Mouse (Mus musculus): ENCODE data around the gene Vps52. TPM values are rescaled to one million over a fixed set of nuclear protein-coding genes. Genes with fewer than 3 reads are reported as not detected.
A peak's percentile ranks its signal among the peaks of the same experiment; 100 is the strongest.

Vps52 gene
- polyA plus RNA-seq, 1 experiment = 54.2 TPM

DNA sequence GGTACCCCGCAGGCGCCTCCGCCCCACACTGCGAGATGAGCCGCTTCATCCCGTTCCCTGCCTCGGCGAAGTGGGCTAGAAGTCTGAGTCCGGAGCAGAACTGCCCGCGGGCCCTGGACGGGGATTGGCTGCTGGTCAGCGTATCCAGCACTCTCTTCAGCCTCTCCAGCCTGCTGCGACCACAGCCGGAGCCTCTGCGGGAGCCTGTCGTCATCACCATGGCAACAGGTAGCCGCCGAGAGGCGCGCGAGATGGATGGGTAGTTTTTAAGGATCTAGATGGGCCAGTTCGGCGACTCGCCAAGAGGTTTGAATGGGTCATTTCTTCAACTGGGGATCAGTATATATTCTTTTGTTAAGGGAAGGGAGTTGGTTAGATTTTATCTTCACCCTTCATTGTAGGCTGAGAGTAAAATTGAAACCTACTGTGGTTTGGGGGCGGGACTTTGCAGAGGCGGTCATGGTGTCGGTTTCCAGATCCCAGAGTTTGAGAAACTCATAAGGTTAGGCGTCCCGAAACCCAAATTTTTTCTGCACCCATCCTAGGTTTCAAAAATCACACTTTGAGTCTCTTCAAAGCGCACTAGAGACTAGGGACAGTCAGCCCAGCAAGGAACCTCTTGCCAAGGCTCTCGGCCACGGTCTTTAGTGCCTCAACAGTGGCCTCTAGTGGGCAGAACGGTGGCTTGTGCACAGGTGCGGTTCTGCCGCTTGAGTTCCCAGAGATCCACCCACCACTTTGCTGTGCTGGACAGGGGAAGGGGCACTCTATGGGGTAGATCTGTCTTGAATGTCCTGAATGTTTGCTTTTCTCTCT lies 35.1 kb upstream of the Vps52 start:
- TF ChIP-seq CTCF (conservative IDR thresholded peaks at IDR 0.05; ENCODE audit: insufficient read depth, insufficient read length, low read depth, low read length) (peak; percentile 93), POLR2A (IDR thresholded peaks at IDR 0.05; ENCODE audit: low read depth, low read length) (no peak)
- peak overlapping the region; percentile 92 for H3K27ac ChIP-seq (ENCODE audit: insufficient read depth, low read depth, low read length)
- WGBS = under 1% methylated on average over 36 of the region's 36 CpGs
- peak overlapping the region; percentile 99 for H3K4me3 ChIP-seq (ENCODE audit: insufficient read depth, low read depth, low read length)
- H3K4me1 ChIP-seq (ENCODE audit: control insufficient read depth, insufficient read depth, low read length) = peaks cover 7% of the 10 kb centered on the region; the same call in 1 of the 2 replicates
- H3K36me3 ChIP-seq (ENCODE audit: control insufficient read depth, insufficient read depth, low read length) = no peaks in the 10 kb centered on the region
- H3K27me3 ChIP-seq (replicated peaks; ENCODE audit: control insufficient read depth, insufficient read depth, low read length) = no peaks in the 10 kb centered on the region
- DNase-seq = peak; percentile 91

DNA sequence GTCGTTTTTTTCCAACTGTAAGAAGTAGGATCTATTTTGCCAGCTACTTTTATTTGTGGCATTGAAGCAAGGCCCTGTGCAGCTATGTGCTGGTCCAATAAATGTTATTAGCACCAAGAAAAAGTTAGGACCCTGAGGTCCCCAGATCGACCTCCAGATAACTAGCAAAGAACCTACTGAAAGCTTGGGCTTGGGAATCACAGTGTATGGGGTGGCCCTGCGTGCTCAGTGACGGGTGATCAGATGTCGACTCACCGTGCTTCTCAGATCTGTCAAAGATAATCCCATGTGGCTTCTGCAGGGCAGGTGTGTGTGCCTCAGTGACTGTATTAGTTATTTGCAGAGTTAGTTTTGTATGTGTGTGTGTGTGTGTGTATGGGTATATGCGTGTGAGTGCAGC lies 34.3 kb upstream of the Vps52 start:
- H3K27me3 ChIP-seq (replicated peaks; ENCODE audit: control insufficient read depth, insufficient read depth, low read length) = no peaks in the 10 kb centered on the region
- DNase-seq = no peak
- peaks cover 6% of the 10 kb centered on the region; the same call in 1 of the 2 replicates for H3K4me1 ChIP-seq (ENCODE audit: control insufficient read depth, insufficient read depth, low read length)
- H3K4me3 ChIP-seq (ENCODE audit: insufficient read depth, low read depth, low read length) = no peak overlapping the region
- 82% methylated on average over 7 of the region's 7 CpGs for WGBS
- H3K27ac ChIP-seq (ENCODE audit: insufficient read depth, low read depth, low read length) = no peak overlapping the region
- H3K36me3 ChIP-seq (ENCODE audit: control insufficient read depth, insufficient read depth, low read length) = no peaks in the 10 kb centered on the region
- TF ChIP-seq CTCF (conservative IDR thresholded peaks at IDR 0.05; ENCODE audit: insufficient read depth, insufficient read length, low read depth, low read length) = no peak

DNA sequence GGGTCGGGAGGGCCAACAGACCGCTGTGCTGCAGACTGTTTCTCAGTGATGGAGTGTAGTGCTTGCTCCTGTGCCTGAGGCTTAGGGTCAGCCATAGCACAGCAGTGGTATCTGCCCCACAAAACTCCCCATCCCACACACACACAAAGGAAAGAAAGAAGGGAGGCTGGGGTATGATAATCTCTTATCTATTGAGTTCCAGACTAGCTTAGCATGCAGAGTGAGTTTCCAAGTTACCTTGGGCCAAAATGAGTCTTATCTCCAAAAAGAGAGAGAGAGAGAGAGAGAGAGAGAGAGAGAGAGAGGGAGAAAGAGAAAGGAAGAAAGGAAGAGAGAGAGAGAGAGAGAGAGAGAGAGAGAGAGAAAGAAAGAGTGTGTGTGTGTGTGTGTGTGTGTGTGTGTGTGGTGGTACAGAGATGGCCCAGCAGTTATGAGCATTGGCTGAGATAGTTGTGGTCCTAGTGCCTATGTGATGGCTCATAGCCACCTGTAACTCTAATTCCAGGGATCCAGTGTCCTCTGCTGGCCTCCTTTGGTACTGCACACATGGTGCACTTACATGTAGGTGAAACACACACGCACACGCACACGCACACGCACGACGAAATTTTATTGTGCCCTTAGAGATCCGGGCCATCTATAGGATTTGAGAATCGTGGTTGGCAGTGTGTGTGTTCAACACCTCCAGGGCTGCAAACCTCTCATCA lies 30.9 kb upstream of the Vps52 start:
- no peak overlapping the region for H3K4me3 ChIP-seq (ENCODE audit: insufficient read depth, low read depth, low read length)
- H3K4me1 ChIP-seq (ENCODE audit: control insufficient read depth, insufficient read depth, low read length) = no peaks in the 10 kb centered on the region
- H3K27me3 ChIP-seq (replicated peaks; ENCODE audit: control insufficient read depth, insufficient read depth, low read length) = no peaks in the 10 kb centered on the region
- 84% methylated on average over 10 of the region's 10 CpGs for WGBS
- H3K27ac ChIP-seq (ENCODE audit: insufficient read depth, low read depth, low read length) = no peak overlapping the region
- TF ChIP-seq POLR2A (IDR thresholded peaks at IDR 0.05; ENCODE audit: low read depth, low read length) (no peak), CTCF (conservative IDR thresholded peaks at IDR 0.05; ENCODE audit: insufficient read depth, insufficient read length, low read depth, low read length) (peak; percentile 60)
- DNase-seq = no peak
- no peaks in the 10 kb centered on the region for H3K36me3 ChIP-seq (ENCODE audit: control insufficient read depth, insufficient read depth, low read length)

DNA sequence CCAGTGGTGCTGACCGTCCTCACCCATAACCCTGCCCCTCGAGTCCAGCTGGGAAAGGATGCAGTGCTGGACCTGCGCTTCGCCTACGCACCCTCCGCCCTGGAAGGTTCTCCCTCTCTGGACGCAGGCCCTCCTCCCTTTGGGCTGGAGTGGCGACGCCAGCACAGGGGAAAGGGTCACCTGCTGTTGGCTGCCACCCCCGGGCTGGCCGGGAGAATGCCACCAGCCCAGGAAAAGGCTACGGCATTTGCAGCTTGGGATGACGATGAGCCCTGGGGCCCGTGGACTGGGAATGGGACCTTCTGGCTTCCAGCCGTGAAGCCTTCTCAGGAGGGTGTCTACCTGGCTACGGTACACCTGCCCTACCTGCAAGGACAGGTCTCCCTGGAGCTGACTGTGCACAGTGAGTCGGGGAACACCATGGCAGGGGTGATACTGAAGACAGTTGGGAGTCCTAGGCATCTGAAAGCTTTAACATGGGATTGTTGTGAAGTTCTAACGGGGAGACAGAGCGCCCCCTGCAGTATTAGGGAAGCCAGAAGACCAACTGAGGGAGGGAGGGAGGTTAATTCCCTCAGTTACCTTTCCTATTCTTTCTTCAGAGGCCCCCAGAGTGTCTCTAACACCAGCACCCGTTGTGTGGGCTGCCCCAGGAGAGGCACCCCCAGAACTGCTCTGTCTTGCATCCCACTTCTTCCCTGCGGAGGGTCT lies 30.1 kb upstream of the Vps52 start:
- H3K4me3 ChIP-seq (ENCODE audit: insufficient read depth, low read depth, low read length) = no peak overlapping the region
- no peaks in the 10 kb centered on the region for H3K27me3 ChIP-seq (replicated peaks; ENCODE audit: control insufficient read depth, insufficient read depth, low read length)
- no peaks in the 10 kb centered on the region for H3K36me3 ChIP-seq (ENCODE audit: control insufficient read depth, insufficient read depth, low read length)
- no peak overlapping the region for H3K27ac ChIP-seq (ENCODE audit: insufficient read depth, low read depth, low read length)
- H3K4me1 ChIP-seq (ENCODE audit: control insufficient read depth, insufficient read depth, low read length) = no peaks in the 10 kb centered on the region
- DNase-seq = no peak
- TF ChIP-seq CTCF (conservative IDR thresholded peaks at IDR 0.05; ENCODE audit: insufficient read depth, insufficient read length, low read depth, low read length) (0 out of 2 replicates have a peak, but pooled peaks have one; percentile 10), POLR2A (IDR thresholded peaks at IDR 0.05; ENCODE audit: low read depth, low read length) (no peak)
- WGBS = 83% methylated on average over 21 of the region's 21 CpGs

DNA sequence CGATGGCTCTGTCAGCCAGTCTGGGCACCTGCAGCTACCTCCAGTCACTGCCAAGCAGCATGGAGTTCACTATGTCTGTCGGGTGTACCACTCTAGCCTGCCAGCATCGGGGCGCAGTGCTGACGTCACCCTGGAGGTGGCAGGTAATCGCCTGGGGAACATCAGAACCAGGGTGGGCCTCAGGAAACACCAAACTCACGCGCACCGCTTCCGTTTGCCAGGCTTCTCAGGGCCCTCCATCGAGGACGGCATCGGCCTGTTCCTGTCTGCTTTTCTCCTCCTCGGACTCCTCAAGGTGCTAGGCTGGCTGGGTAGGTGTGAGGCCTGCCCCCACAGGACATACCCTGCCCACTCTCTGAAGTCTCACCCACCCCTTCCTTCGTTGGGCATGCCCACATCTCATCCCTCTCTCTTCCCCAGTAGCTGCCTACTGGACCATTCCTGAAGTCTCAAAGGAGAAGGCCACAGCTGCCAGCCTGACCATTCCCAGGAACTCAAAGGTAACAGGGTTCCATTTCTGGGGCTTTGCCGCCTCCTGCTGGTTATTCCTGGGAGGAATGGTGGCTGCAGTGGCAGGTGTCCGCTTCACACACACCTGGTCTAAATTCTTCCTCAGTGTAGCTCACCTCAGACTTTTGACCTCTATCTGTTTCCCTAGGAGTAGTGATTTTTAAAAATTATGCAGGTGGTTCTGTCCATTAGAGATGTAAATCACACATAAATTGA lies 29.2 kb upstream of the Vps52 start:
- no peaks in the 10 kb centered on the region for H3K36me3 ChIP-seq (ENCODE audit: control insufficient read depth, insufficient read depth, low read length)
- 80% methylated on average over 17 of the region's 17 CpGs for WGBS

DNA sequence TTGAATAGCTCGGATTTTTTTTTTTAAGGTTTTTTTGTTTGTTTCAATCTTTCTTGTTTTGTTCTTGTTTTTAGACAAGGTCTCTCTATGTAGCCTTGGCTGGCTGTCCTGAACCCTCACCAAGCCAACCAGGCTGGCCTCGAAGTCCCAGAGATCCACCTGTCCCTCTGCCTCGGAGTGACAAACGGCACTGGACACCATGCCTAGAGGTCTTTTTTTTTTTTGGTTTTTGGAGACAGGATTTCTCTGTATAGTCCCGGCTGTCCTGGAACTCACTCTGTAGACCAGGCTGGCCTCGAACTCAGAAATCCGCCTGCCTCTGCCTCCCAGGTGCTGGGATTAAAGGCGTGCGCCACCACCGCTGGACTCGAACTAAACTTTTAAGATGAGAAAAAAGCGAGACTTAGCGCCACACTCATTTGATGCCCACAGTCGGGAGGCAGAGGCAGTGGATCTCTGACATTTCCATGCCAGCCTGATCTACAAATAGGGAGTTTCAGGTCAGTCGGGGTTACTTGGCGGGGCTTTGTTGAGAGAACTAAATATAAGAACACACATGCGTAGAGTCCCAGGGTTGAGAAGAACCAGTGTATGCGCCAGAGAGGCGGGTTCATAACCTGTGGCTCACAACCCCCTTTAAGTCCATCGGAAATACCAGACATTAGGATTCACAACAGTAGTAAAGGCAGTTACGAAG lies 27.2 kb upstream of the Vps52 start:
- Histone ChIP-seq H3K4me3 (ENCODE audit: insufficient read depth, low read depth, low read length) (peak overlapping the region; percentile 83; the same call in 1 of the 2 replicates), H3K27ac (ENCODE audit: insufficient read depth, low read depth, low read length) (no peak overlapping the region)

More for the DNA sequence above, 29.2 kb upstream of the Vps52 start:
- H3K27me3 ChIP-seq (replicated peaks; ENCODE audit: control insufficient read depth, insufficient read depth, low read length) = no peaks in the 10 kb centered on the region
- no peak overlapping the region for H3K4me3 ChIP-seq (ENCODE audit: insufficient read depth, low read depth, low read length)
- H3K27ac ChIP-seq (ENCODE audit: insufficient read depth, low read depth, low read length) = no peak overlapping the region
- peak; percentile 56 for TF ChIP-seq CTCF (conservative IDR thresholded peaks at IDR 0.05; ENCODE audit: insufficient read depth, insufficient read length, low read depth, low read length)
- no peak for TF ChIP-seq POLR2A (IDR thresholded peaks at IDR 0.05; ENCODE audit: low read depth, low read length)
- no peaks in the 10 kb centered on the region for H3K4me1 ChIP-seq (ENCODE audit: control insufficient read depth, insufficient read depth, low read length)
- DNase-seq = peak; percentile 51

More for the DNA sequence above, 27.2 kb upstream of the Vps52 start:
- no peaks in the 10 kb centered on the region for H3K36me3 ChIP-seq (ENCODE audit: control insufficient read depth, insufficient read depth, low read length)
- DNase-seq = no peak
- H3K4me1 ChIP-seq (ENCODE audit: control insufficient read depth, insufficient read depth, low read length) = no peaks in the 10 kb centered on the region
- no peak for TF ChIP-seq POLR2A (IDR thresholded peaks at IDR 0.05; ENCODE audit: low read depth, low read length)
- TF ChIP-seq CTCF (conservative IDR thresholded peaks at IDR 0.05; ENCODE audit: insufficient read depth, insufficient read length, low read depth, low read length) = no peak
- no peaks in the 10 kb centered on the region for H3K27me3 ChIP-seq (replicated peaks; ENCODE audit: control insufficient read depth, insufficient read depth, low read length)
- WGBS = 56% methylated on average over 21 of the region's 21 CpGs

Measured in kidney, adult 2 months (tissue).